Mouse (Mus musculus) neural tube, embryonic 13.5 days (tissue): ENCODE results near the gene Hoxd11. TPM values are rescaled to one million over a fixed set of nuclear protein-coding genes. Genes with fewer than 3 reads are reported as not detected.

Experiments used
- ATAC-seq: fragments of 200-750 bp; cut with Nextera tagmentation; 2 replicates; pipeline ENCODE4 v1.8.0; 2017; ENCODE audit warnings: low read depth, mild to moderate bottlenecking, moderate TSS enrichment, moderate library complexity
- H3K27ac ChIP-seq: fragments of 300-500 bp; sonication (generic); replicated peaks from 2 replicates; pipeline ENCODE4 v1.5.1; 2015; ENCODE audit warnings: moderate library complexity, mild to moderate bottlenecking, inconsistent platforms
- H3K27me3 ChIP-seq: fragments of 300-500 bp; sonication (generic); 2 replicates; pipeline ENCODE4 v1.6.1; 2015; ENCODE audit warnings: mild to moderate bottlenecking, inconsistent platforms
- H3K36me3 ChIP-seq: fragments of 300-500 bp; sonication (generic); 2 replicates; pipeline ENCODE4 v1.6.1; 2015; ENCODE audit warnings: mild to moderate bottlenecking, inconsistent platforms
- H3K4me1 ChIP-seq: fragments of 300-500 bp; sonication (generic); replicated peaks from 2 replicates; pipeline ENCODE4 v1.6.1; 2015; ENCODE audit warnings: inconsistent platforms
- H3K4me2 ChIP-seq: fragments of 300-500 bp; sonication (generic); 2 replicates; pipeline ENCODE4 v1.6.1; 2015; ENCODE audit warnings: inconsistent platforms, mild to moderate bottlenecking, moderate library complexity
- H3K4me3 ChIP-seq: fragments of 300-500 bp; sonication (generic); 2 replicates; pipeline ENCODE4 v1.5.1; 2015; ENCODE audit warnings: mild to moderate bottlenecking, inconsistent platforms
- H3K9ac ChIP-seq: fragments of 300-500 bp; sonication (generic); 2 replicates; pipeline ENCODE4 v1.6.1; 2015; ENCODE audit warnings: moderate library complexity, mild to moderate bottlenecking, inconsistent platforms
- H3K9me3 ChIP-seq: fragments of 300-500 bp; sonication (generic); 2 replicates; pipeline ENCODE4 v1.6.1; 2016; ENCODE audit warnings: inconsistent platforms
- WGBS: fragments of 180-500 bp; shearing (Covaris S2); methylation state at CpG from one replicate; pipeline ENCODE4 v1.1.7; 2015; 5-methylcytosine and 5-hydroxymethylcytosine counted together
- polyA plus RNA-seq: library from polyadenylated mRNA; unstranded; fragments of >200 nt; fragmentation: Nextera tagmentation; extraction: Ambion mirVana; gene quantifications from 2 replicates; pipeline ENCODE4 v1.2.1, GENCODE M21; 2015

The Hoxd11 gene
- polyA plus RNA-seq, 1 experiment from 2014 or later = 4.0 TPM

GRCm38 (mm10) chr2:74668370-74669229 is 10.8 kb upstream of the Hoxd11 start:
- H3K9me3 ChIP-seq = no peaks in the 10 kb centered on the region
- no peak overlapping the region for H3K27ac ChIP-seq
- peak overlapping the region; percentile 33 for H3K4me3 ChIP-seq
- WGBS = under 1% methylated on average over 52 of the region's 74 CpGs
- H3K27me3 ChIP-seq = peaks cover 99% of the 10 kb centered on the region
- 0 out of 2 replicates have a peak overlapping the region, but pooled peaks have one; percentile 38 for H3K9ac ChIP-seq
- ATAC-seq = 0 out of 2 replicates have a peak, but pooled peaks have one; percentile 51
- H3K36me3 ChIP-seq = no peaks in the 10 kb centered on the region
- H3K4me2 ChIP-seq = peak overlapping the region; percentile 50
- peaks cover 19% of the 10 kb centered on the region for H3K4me1 ChIP-seq

GRCm38 (mm10) chr2:74669230-74669578 is 10.2 kb upstream of the Hoxd11 start:
- WGBS = 0% methylated on average over 3 of the region's 3 CpGs
- no peak overlapping the region for H3K9ac ChIP-seq
- no peaks in the 10 kb centered on the region for H3K9me3 ChIP-seq
- no peak overlapping the region for H3K27ac ChIP-seq
- H3K27me3 ChIP-seq = peaks cover 99% of the 10 kb centered on the region
- peaks cover 19% of the 10 kb centered on the region for H3K4me1 ChIP-seq
- no peaks in the 10 kb centered on the region for H3K36me3 ChIP-seq
- ATAC-seq = no peak
- H3K4me3 ChIP-seq = no peak overlapping the region
- H3K4me2 ChIP-seq = no peak overlapping the region; the same call in 1 of the 2 replicates

GRCm38 (mm10) chr2:74669650-74670235 is 9.6 kb upstream of the Hoxd11 start:
- H3K4me2 ChIP-seq = no peak overlapping the region
- H3K4me3 ChIP-seq = no peak overlapping the region
- H3K36me3 ChIP-seq = no peaks in the 10 kb centered on the region
- no peak overlapping the region for H3K27ac ChIP-seq
- H3K4me1 ChIP-seq = peaks cover 19% of the 10 kb centered on the region
- no peak for ATAC-seq
- 2% methylated on average over 14 of the region's 14 CpGs for WGBS
- no peak overlapping the region for H3K9ac ChIP-seq
- no peaks in the 10 kb centered on the region for H3K9me3 ChIP-seq
- H3K27me3 ChIP-seq = peaks cover 99% of the 10 kb centered on the region

GRCm38 (mm10) chr2:74670632-74671188 is 8.6 kb upstream of the Hoxd11 start:
- Histone ChIP-seq H3K4me1 (peaks cover 22% of the 10 kb centered on the region), H3K36me3 (no peaks in the 10 kb centered on the region), H3K4me3 (no peak overlapping the region), H3K27me3 (peaks cover 100% of the 10 kb centered on the region), H3K4me2 (no peak overlapping the region), H3K27ac (no peak overlapping the region), H3K9ac (no peak overlapping the region), H3K9me3 (no peaks in the 10 kb centered on the region)
- under 1% methylated on average over 3 of the region's 3 CpGs for WGBS
- ATAC-seq = no peak

- H3K9ac ChIP-seq = no peak overlapping the region
- no peak overlapping the region for H3K4me3 ChIP-seq
- no peaks in the 10 kb centered on the region for H3K9me3 ChIP-seq
- no peaks in the 10 kb centered on the region for H3K36me3 ChIP-seq
- H3K4me2 ChIP-seq = no peak overlapping the region
- H3K27me3 ChIP-seq = peaks cover 100% of the 10 kb centered on the region
- no peak overlapping the region for H3K27ac ChIP-seq
- H3K4me1 ChIP-seq = peaks cover 22% of the 10 kb centered on the region
- 4% methylated on average over 5 of the region's 5 CpGs for WGBS
- ATAC-seq = no peak
Observed at GRCm38 (mm10) chr2:74671847-74672246, 7.5 kb upstream of the Hoxd11 start.

- Histone ChIP-seq H3K4me1 (peaks cover 20% of the 10 kb centered on the region), H3K27ac (no peak overlapping the region), H3K9ac (no peak overlapping the region), H3K4me3 (peak overlapping the region; percentile 21), H3K36me3 (no peaks in the 10 kb centered on the region), H3K9me3 (no peaks in the 10 kb centered on the region), H3K27me3 (peaks cover 100% of the 10 kb centered on the region), H3K4me2 (peak overlapping the region; percentile 53)
- ATAC-seq = 0 out of 2 replicates have a peak, but pooled peaks have one; percentile 28
- 1% methylated on average over 40 of the region's 40 CpGs for WGBS
Observed at GRCm38 (mm10) chr2:74672481-74673362, 6.6 kb upstream of the Hoxd11 start.

GRCm38 (mm10) chr2:74673835-74674425 is 5.4 kb upstream of the Hoxd11 start:
- no peak for ATAC-seq
- peaks cover 100% of the 10 kb centered on the region for H3K27me3 ChIP-seq
- peaks cover 8% of the 10 kb centered on the region for H3K4me1 ChIP-seq
- H3K9ac ChIP-seq = no peak overlapping the region
- WGBS = 2% methylated on average over 24 of the region's 24 CpGs
- H3K4me2 ChIP-seq = no peak overlapping the region
- no peaks in the 10 kb centered on the region for H3K9me3 ChIP-seq
- no peak overlapping the region for H3K4me3 ChIP-seq
- H3K36me3 ChIP-seq = no peaks in the 10 kb centered on the region
- H3K27ac ChIP-seq = no peak overlapping the region

- no peak within 1 kb of the TSS for H3K9ac ChIP-seq
- WGBS = 2% methylated on average over 47 of the region's 47 CpGs
- H3K4me3 ChIP-seq = peak within 1 kb of the TSS; percentile 14
- no peak within 1 kb of the TSS for H3K27ac ChIP-seq
- H3K4me2 ChIP-seq = peak within 1 kb of the TSS; percentile 29
- H3K36me3 ChIP-seq = no peaks in the 10 kb centered on the region
- H3K4me1 ChIP-seq = peaks cover 8% of the 10 kb centered on the region
- peaks cover 100% of the 10 kb centered on the region for H3K27me3 ChIP-seq
- ATAC-seq = no peak
- no peaks in the 10 kb centered on the region for H3K9me3 ChIP-seq
Observed at GRCm38 (mm10) chr2:74674881-74675665, 4.3 kb upstream of the Hoxd11 start, which contains the start of gene Hoxd12. Gene Hoxd12, plus strand, starts transcription at chr2:74675013.

- Histone ChIP-seq H3K9me3 (no peaks in the 10 kb centered on the region), H3K4me2 (peak overlapping the region; percentile 29), H3K36me3 (no peaks in the 10 kb centered on the region), H3K9ac (no peak overlapping the region), H3K4me1 (peaks cover 8% of the 10 kb centered on the region), H3K27ac (no peak overlapping the region), H3K27me3 (peaks cover 100% of the 10 kb centered on the region), H3K4me3 (peak overlapping the region; percentile 14)
- WGBS = 6% methylated on average over 24 of the region's 24 CpGs
- ATAC-seq = no peak
Observed at GRCm38 (mm10) chr2:74675666-74676282, 3.6 kb upstream of the Hoxd11 start.

- H3K4me2 ChIP-seq = peak overlapping the region; percentile 29; the same call in 1 of the 2 replicates
Observed at GRCm38 (mm10) chr2:74676376-74677052, 2.8 kb upstream of the Hoxd11 start.

More at GRCm38 (mm10) chr2:74676376-74677052, 2.8 kb upstream of the Hoxd11 start:
- Histone ChIP-seq H3K36me3 (no peaks in the 10 kb centered on the region), H3K27me3 (peaks cover 100% of the 10 kb centered on the region), H3K4me1 (peaks cover 8% of the 10 kb centered on the region), H3K9ac (no peak overlapping the region), H3K9me3 (no peaks in the 10 kb centered on the region), H3K4me3 (peak overlapping the region; percentile 14; the same call in 1 of the 2 replicates), H3K27ac (no peak overlapping the region)
- 5% methylated on average over 9 of the region's 9 CpGs for WGBS
- no peak for ATAC-seq
